Mouse (Mus musculus): ENCODE data around the gene Itpr3.

DNA sequence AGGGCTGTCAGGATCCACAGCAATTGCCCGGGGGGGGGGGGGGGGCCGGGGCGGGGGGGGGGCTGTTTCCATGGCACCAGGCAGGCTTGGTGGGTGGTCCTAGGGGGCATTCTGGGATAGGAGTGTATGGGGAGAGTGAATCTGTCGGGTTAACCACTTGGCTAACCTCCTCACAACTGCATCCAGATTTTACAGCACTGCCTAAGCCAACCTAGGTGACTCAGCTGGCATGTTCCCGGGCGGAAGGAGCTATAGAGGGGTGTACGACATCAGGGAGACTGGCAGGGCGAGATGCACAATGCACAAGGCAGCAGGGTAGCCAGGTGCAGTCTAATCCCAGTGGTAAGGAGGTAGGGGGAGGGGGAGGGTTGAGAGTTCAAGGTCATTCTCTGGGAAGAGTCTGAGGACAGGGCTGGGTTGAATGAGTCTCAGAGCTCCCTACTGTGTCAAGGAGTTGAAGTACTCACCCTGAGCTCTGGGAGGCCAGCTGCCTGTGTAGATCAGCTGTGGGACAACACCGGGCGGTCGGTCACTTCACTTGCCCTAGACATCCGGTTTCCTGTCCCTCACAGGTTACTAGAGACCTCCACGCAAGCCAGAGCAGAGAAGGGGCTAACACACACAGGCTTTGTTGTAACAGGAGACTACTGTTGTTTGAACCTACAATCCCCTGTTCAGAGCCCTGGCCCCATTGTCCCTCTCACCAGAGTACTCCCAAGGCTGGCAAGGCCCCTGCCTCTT is 15.9 kb upstream of the Itpr3 start:
- no peak for TF ChIP-seq CTCF (IDR thresholded peaks at IDR 0.05)
- no peak for TF ChIP-seq EP300 (IDR thresholded peaks at IDR 0.05)
